Mouse (Mus musculus) liver, adult 2 months (tissue): ENCODE results near the gene Olfr1158. TPM values are rescaled to one million over a fixed set of nuclear protein-coding genes. Genes with fewer than 3 reads are reported as not detected.

Experiments used
- DNase-seq: peaks from one replicate; pipeline ENCODE4 v3.0.0-alpha.2; 2011; ENCODE audit warnings: low read depth, low spot score; ENCODE audit errors: extremely low read depth
- H3K27ac ChIP-seq: fragments of 200-500 bp; replicated peaks from 2 replicates; pipeline ENCODE4 v1.5.1; 2012; ENCODE audit warnings: low read depth, mild to moderate bottlenecking, control low read depth, inconsistent platforms, low read length; ENCODE audit not compliant: insufficient read depth
- H3K27me3 ChIP-seq: fragments of 200-500 bp; 2 replicates; pipeline ENCODE4 v1.6.1; 2012; ENCODE audit warnings: mild to moderate bottlenecking, moderate library complexity, low read length, inconsistent platforms; ENCODE audit not compliant: control insufficient read depth, insufficient read depth
- H3K36me3 ChIP-seq: fragments of 200-500 bp; 2 replicates; pipeline ENCODE4 v1.6.1; 2012; ENCODE audit warnings: low read length, inconsistent platforms; ENCODE audit not compliant: control insufficient read depth, insufficient read depth
- H3K4me1 ChIP-seq: fragments of 200-500 bp; 2 replicates; pipeline ENCODE4 v1.6.1; 2011; ENCODE audit warnings: low read length; ENCODE audit not compliant: control insufficient read depth, insufficient read depth
- H3K4me3 ChIP-seq: fragments of 200-500 bp; 2 replicates; pipeline ENCODE4 v1.5.1; 2011; ENCODE audit warnings: low read depth, mild to moderate bottlenecking, control low read depth, low read length, moderate library complexity; ENCODE audit not compliant: insufficient read depth
- H3K79me2 ChIP-seq: fragments of 200-500 bp; 2 replicates; pipeline ENCODE4 v1.6.1; 2012; ENCODE audit warnings: inconsistent platforms, mild to moderate bottlenecking, low read length, moderate library complexity; ENCODE audit not compliant: control insufficient read depth, insufficient read depth
- H3K9ac ChIP-seq: fragments of 200-500 bp; 2 replicates; pipeline ENCODE4 v1.6.1; 2012; ENCODE audit warnings: low read depth, mild to moderate bottlenecking, control low read depth, inconsistent platforms, low read length
- CTCF ChIP-seq: fragments of 200-500 bp; IDR thresholded peaks from 2 replicates; pipeline ENCODE4 v1.5.1; 2011; ENCODE audit warnings: low read depth, low read length, control low read depth
- POLR2A ChIP-seq: fragments of 200-500 bp; IDR thresholded peaks from 2 replicates; pipeline ENCODE4 v1.6.1; 2011; ENCODE audit warnings: low read length, control low read depth; ENCODE audit not compliant: insufficient read depth; ENCODE audit errors: extremely low read depth
- polyA plus RNA-seq: library from polyadenylated mRNA; depleted of rRNA; stranded (reverse); fragments of >200 nt; gene quantifications from 2 replicates; pipeline ENCODE4 v1.2.3, GENCODE M21; 2012; rRNA removed
- total RNA-seq: library from RNA; depleted of rRNA; stranded (reverse); fragments of >200 nt; gene quantifications from 2 replicates; pipeline ENCODE4 v1.2.3, GENCODE M21; 2014; rRNA removed

Olfr1158 gene
- total and polyA plus RNA-seq, 2 experiments, result not detected

DNA sequence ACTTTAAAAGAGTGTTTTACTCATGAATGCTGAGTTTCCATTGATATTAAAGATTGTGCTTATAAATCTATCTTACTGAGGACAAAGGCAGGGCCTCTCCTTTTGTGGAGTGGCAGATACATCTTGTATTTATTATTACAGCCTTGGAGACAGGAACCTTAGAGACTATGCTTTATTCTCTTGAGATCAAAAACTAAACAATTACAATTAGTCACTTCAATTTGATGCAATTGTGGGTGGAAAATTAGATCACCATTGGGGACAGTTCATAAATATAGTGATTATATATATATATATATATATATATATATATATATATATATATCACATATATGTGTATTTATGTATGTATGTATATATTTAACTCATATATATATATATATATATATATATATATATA lies 47.7 kb downstream of the Olfr1158 start, which contains the start of gene Olfr73:
Gene Olfr73, minus strand, starts transcription at position 101 of the 400 bp plus-strand sequence.
- Histone ChIP-seq H3K4me1 (no peaks in the 10 kb centered on the region), H3K36me3 (no peaks in the 10 kb centered on the region), H3K4me3 (no peak within 1 kb of the TSS), H3K27me3 (no peaks in the 10 kb centered on the region), H3K79me2 (no peaks in the 10 kb centered on the region), H3K9ac (no peak within 1 kb of the TSS), H3K27ac (no peak within 1 kb of the TSS)
- no peak for TF ChIP-seq POLR2A
- TF ChIP-seq CTCF, result no peak
- no peak for DNase-seq

Other genes with a start within 250 kb of the Olfr1158 start
- not detected in 2 replicates for gene Olfr1140, start 246.4 kb upstream of the Olfr1158 start, total RNA-seq
- not detected in 2 replicates for gene Olfr1140, start 246.4 kb upstream of the Olfr1158 start, polyA plus RNA-seq
- gene Olfr1141, start 236.1 kb upstream of the Olfr1158 start, total RNA-seq, result not detected in 2 replicates
- not detected in 2 replicates for gene Olfr1141, start 236.1 kb upstream of the Olfr1158 start, polyA plus RNA-seq
- not detected in 2 replicates for gene Olfr152, start 210.6 kb upstream of the Olfr1158 start, total RNA-seq
- gene Olfr152, start 210.6 kb upstream of the Olfr1158 start, polyA plus RNA-seq, result not detected in 2 replicates
- not detected in 2 replicates for gene Olfr1143, start 189.5 kb upstream of the Olfr1158 start, total RNA-seq
- gene Olfr1143, start 189.5 kb upstream of the Olfr1158 start, polyA plus RNA-seq, result not detected in 2 replicates
- gene Olfr1145, start 180.3 kb upstream of the Olfr1158 start, total RNA-seq, result not detected in 2 replicates
- not detected in 2 replicates for gene Olfr1145, start 180.3 kb upstream of the Olfr1158 start, polyA plus RNA-seq
- not detected in 2 replicates for gene Olfr1148, start 159.6 kb upstream of the Olfr1158 start, total RNA-seq
- not detected in 2 replicates for gene Olfr1148, start 159.6 kb upstream of the Olfr1158 start, polyA plus RNA-seq
- not detected in 2 replicates for gene Olfr1150-ps1, start 146.1 kb upstream of the Olfr1158 start, total RNA-seq
- not detected in 2 replicates for gene Olfr1150-ps1, start 146.1 kb upstream of the Olfr1158 start, polyA plus RNA-seq
- not detected in 2 replicates for gene Olfr1151, start 134.3 kb upstream of the Olfr1158 start, total RNA-seq
- not detected in 2 replicates for gene Olfr1151, start 134.3 kb upstream of the Olfr1158 start, polyA plus RNA-seq
- gene Olfr1152, start 123.6 kb upstream of the Olfr1158 start, total RNA-seq, result not detected in 2 replicates
- not detected in 2 replicates for gene Olfr1152, start 123.6 kb upstream of the Olfr1158 start, polyA plus RNA-seq
- gene Olfr1153, start 95.2 kb upstream of the Olfr1158 start, total RNA-seq, result not detected in 2 replicates
- gene Olfr1153, start 95.2 kb upstream of the Olfr1158 start, polyA plus RNA-seq, result not detected in 2 replicates
- gene Olfr1154, start 84.9 kb upstream of the Olfr1158 start, total RNA-seq, result not detected in 2 replicates
- gene Olfr1154, start 84.9 kb upstream of the Olfr1158 start, polyA plus RNA-seq, result not detected in 2 replicates
- not detected in 2 replicates for gene Olfr1155, start 45.0 kb upstream of the Olfr1158 start, total RNA-seq
- not detected in 2 replicates for gene Olfr1155, start 45.0 kb upstream of the Olfr1158 start, polyA plus RNA-seq
- not detected in 2 replicates for gene Olfr1156, start 37.0 kb upstream of the Olfr1158 start, total RNA-seq
- not detected in 2 replicates for gene Olfr1156, start 37.0 kb upstream of the Olfr1158 start, polyA plus RNA-seq
- gene Olfr1157, start 21.8 kb upstream of the Olfr1158 start, total RNA-seq, result not detected in 2 replicates
- gene Olfr1157, start 21.8 kb upstream of the Olfr1158 start, polyA plus RNA-seq, result not detected in 2 replicates
- gene Olfr74, start 15.4 kb upstream of the Olfr1158 start, total RNA-seq, result not detected in 2 replicates
- not detected in 2 replicates for gene Olfr74, start 15.4 kb upstream of the Olfr1158 start, polyA plus RNA-seq
- not detected in 2 replicates for gene Olfr1160, start 18.2 kb downstream of the Olfr1158 start, total RNA-seq
- gene Olfr1160, start 18.2 kb downstream of the Olfr1158 start, polyA plus RNA-seq, result not detected in 2 replicates
- not detected in 2 replicates for gene Olfr1161, start 32.7 kb downstream of the Olfr1158 start, total RNA-seq
- not detected in 2 replicates for gene Olfr1161, start 32.7 kb downstream of the Olfr1158 start, polyA plus RNA-seq
- not detected in 2 replicates for gene Olfr73, start 47.6 kb downstream of the Olfr1158 start, total RNA-seq
- not detected in 2 replicates for gene Olfr73, start 47.6 kb downstream of the Olfr1158 start, polyA plus RNA-seq
- gene Olfr1162, start 61.0 kb downstream of the Olfr1158 start, total RNA-seq, result not detected in 2 replicates
- gene Olfr1162, start 61.0 kb downstream of the Olfr1158 start, polyA plus RNA-seq, result not detected in 2 replicates
- not detected in 2 replicates for gene Olfr1163, start 81.7 kb downstream of the Olfr1158 start, total RNA-seq
- gene Olfr1163, start 81.7 kb downstream of the Olfr1158 start, polyA plus RNA-seq, result not detected in 2 replicates
- gene Olfr1164, start 103.9 kb downstream of the Olfr1158 start, total RNA-seq, result not detected in 2 replicates
- gene Olfr1164, start 103.9 kb downstream of the Olfr1158 start, polyA plus RNA-seq, result not detected in 2 replicates
- not detected in 2 replicates for gene Olfr1166, start 138.2 kb downstream of the Olfr1158 start, total RNA-seq
- not detected in 2 replicates for gene Olfr1166, start 138.2 kb downstream of the Olfr1158 start, polyA plus RNA-seq
- gene Olfr1167, start 165.1 kb downstream of the Olfr1158 start, total RNA-seq, result not detected in 2 replicates
- gene Olfr1167, start 165.1 kb downstream of the Olfr1158 start, polyA plus RNA-seq, result not detected in 2 replicates
- gene Olfr1168, start 191.8 kb downstream of the Olfr1158 start, total RNA-seq, result not detected in 2 replicates
- gene Olfr1168, start 191.8 kb downstream of the Olfr1158 start, polyA plus RNA-seq, result not detected in 2 replicates
- gene Olfr1170, start 238.2 kb downstream of the Olfr1158 start, total RNA-seq, result not detected in 2 replicates
- gene Olfr1170, start 238.2 kb downstream of the Olfr1158 start, polyA plus RNA-seq, result not detected in 2 replicates